10 mouse cellular contexts compared by ENCODE assay signal in genomic region chr2:7241523-7241941, GRCm38 (mm10).
A peak's percentile ranks its signal among the peaks of the same experiment; 100 is the strongest.
DNase-seq lines count a peak whose midpoint lies in the region; TF ChIP-seq lines count a peak whose summit lies in the region.
"Had no signal": no experiment of that assay in that cellular context is flagged by ENCODE, and none has a peak within 500 bp of the region (broad histone marks: within the 10 kb centered on the region; RNA-seq: fewer than 3 reads in every experiment).

No protein-coding gene starts in this region.

- 49% methylated on average over 4 of the region's 4 CpGs for WGBS in olfactory bulb, adult 2 months

- no peak for TF ChIP-seq POLR2A in olfactory bulb, adult 2 months (IDR thresholded peaks at IDR 0.05; ENCODE audit: insufficient read depth, low read depth, low read length)

- 0 out of 2 replicates have a peak overlapping the region, but pooled peaks have one; percentile 40 for H3K27ac ChIP-seq in olfactory bulb, adult 2 months (ENCODE audit: insufficient read depth, low read depth, low read length)
- H3K27ac ChIP-seq: liver, embryonic 15.5 days had no signal

- no peak for TF ChIP-seq CTCF in olfactory bulb, adult 2 months (IDR thresholded peaks at IDR 0.05; ENCODE audit: insufficient read depth, low read depth, low read length)

- H3K4me3 ChIP-seq in olfactory bulb, adult 2 months (ENCODE audit: insufficient read depth, low read depth, low read length): no peak overlapping the region
- H3K4me3 ChIP-seq: liver, embryonic 15.5 days had no signal

- no peaks in the 10 kb centered on the region for H3K4me1 ChIP-seq in olfactory bulb, adult 2 months (ENCODE audit: control insufficient read depth, insufficient read depth, low read length)
- H3K4me1 ChIP-seq: liver, embryonic 15.5 days had no signal

- intact Hi-C loops in gastrocnemius, postnatal 14 days (cut with DNase I; ENCODE audit: low total_unique reads): no loop called here
- intact Hi-C loops in heart, postnatal 25 days (cut with DNase I): no loop called here

- DNase-seq in gastrocnemius, postnatal 25 days: peak; percentile 32
- DNase-seq in gastrocnemius, postnatal 14 days: no peak
- peak; percentile 7 to 31 for DNase-seq in lung, adult 18-20 months
- no peak for DNase-seq in lung, postnatal 4 days
- DNase-seq in heart, postnatal 25 days (ENCODE audit: low spot score): peak; percentile 7
- no peak for DNase-seq in kidney, adult 9 months
- DNase-seq: cerebellum, postnatal 25 days; thymus, postnatal 36 days had no signal

Comparison
In these comparisons a context has a peak if more than half of its experiments do, and no peak if none do; other contexts are left out.
1. DNase-seq: peak in gastrocnemius, postnatal 25 days (single experiment), lung, adult 18-20 months (2 of 2) and heart, postnatal 25 days (single experiment); none in gastrocnemius, postnatal 14 days (single experiment), lung, postnatal 4 days (0 of 2) and kidney, adult 9 months (single experiment).